Mouse (Mus musculus): ENCODE results near the gene Kctd21. TPM values are rescaled to one million over a fixed set of nuclear protein-coding genes. Genes with fewer than 3 reads are reported as not detected.
A peak's percentile ranks its signal among the peaks of the same experiment; 100 is the strongest.

Kctd21 gene
- polyA plus RNA-seq (2017; shearing (Covaris generic)): under 1 TPM; 0.25 to 0.66 TPM

- ATAC-seq: peak; percentile 92
Measured at GRCm38 (mm10) chr7:97331726-97332666, at the start of gene Kctd21, which contains the start of gene Usp35. Gene Kctd21, plus strand, starts transcription at chr7:97332327. Gene Usp35, minus strand, starts transcription at chr7:97332020.

DNA sequence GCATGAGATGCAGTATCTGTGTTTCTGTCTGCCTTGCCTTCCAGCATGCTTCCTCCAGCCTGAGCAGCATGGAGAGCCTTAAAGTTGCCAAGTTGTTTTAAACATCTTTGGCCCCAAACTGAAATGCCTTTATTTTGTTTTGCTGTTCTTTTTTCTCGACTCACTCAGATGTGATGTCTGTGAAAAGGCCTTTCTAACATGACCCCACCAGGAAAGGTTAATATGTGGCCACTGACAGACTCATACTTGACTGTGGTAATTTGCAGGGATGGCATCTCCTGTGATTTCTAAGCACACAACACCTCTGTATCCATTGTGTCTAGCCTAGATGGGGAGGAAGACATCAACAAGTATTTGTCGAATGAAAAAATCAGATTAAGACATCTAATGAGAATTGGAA is 35.1 kb upstream of the Kctd21 start:
- no peak for ATAC-seq

DNA sequence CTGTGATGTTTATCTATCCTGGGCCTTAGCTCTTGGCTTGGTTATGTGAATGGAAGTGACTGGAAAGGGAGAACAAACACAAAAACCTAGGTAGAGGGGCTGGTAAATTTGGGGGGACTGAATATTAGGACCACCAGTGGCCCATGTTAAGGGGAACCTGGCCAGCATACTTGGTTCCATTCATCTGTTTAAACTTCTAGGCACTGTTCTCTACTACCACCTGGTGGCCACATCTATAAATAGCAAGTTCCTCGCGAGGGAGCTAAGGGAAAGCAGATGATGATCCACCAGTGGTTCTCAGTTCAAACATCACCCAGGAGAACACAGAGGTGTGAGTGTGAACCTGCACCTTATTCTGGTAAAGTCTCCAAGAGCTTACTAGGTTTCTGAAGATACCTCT is 34.7 kb upstream of the Kctd21 start:
- ATAC-seq: peak; percentile 65

GRCm38 (mm10) chr7:97298279-97298678 is 33.8 kb upstream of the Kctd21 start:
- no peak for ATAC-seq

DNA sequence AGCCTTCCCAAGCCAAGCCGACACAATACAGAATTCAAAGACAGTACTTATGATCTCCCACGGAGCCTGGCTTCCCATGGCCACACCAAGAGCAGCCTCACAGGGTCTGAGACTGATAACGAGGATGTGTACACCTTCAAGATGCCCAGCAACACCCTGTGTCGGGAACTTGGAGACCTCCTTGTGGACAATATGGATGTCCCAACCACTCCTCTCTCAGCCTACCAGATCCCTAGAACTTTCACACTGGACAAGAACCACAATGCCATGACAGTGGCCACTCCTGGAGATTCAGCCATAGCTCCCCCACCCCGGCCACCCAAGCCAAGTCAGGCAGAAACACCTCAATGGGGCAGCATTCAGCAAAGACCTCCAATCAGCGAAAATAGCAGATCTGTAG is 33.2 kb upstream of the Kctd21 start:
- ATAC-seq: no peak

GRCm38 (mm10) chr7:97300914-97301313 is 31.2 kb upstream of the Kctd21 start:
- ATAC-seq: no peak

GRCm38 (mm10) chr7:97301321-97301720 is 30.8 kb upstream of the Kctd21 start:
- ATAC-seq: no peak

- ATAC-seq: no peak
Measured at GRCm38 (mm10) chr7:97302261-97302660, 29.9 kb upstream of the Kctd21 start.

DNA sequence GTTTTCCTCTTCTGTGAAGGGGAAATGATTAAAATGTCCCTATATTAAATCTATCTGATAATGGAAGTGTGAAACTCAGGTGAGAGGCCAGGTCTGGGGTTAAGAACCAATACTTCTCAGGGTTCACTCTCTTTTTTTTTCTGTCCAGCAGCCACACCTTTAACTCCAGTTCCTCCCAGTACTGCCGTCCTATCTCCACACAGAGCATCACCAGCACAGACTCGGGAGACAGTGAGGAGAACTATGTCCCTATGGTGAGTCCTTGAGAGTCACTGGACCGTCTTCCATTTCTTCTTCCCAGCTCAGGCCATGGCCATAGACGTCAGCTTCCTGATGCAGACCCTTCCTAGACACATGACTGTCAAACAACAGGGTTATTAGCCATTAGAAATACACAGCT is 29.3 kb upstream of the Kctd21 start:
- no peak for ATAC-seq

DNA sequence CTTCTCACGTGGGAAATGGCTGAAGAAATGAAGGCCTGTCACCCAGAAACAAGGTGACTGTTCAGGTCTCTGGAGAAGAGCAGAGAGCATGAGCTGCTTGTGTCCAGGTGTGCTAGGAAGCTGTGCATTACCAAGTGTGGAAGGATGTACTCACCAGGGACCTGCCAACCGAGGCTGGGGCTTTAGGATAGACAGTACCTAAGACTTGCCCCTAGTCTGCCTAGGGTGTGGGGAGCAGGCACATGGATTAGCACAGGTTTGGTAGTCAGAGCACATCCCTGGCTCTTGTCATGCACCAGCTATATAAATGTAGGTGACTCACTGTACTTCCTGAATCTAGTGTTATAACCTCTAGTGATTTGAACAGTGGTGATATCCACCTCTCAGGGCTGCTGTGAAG is 28.5 kb upstream of the Kctd21 start:
- no peak for ATAC-seq

GRCm38 (mm10) chr7:97304471-97304870 is 27.7 kb upstream of the Kctd21 start:
- no peak for ATAC-seq

- no peak for ATAC-seq
Measured at GRCm38 (mm10) chr7:97305206-97305605, 26.9 kb upstream of the Kctd21 start.

GRCm38 (mm10) chr7:97306813-97307212 is 25.3 kb upstream of the Kctd21 start:
- ATAC-seq: no peak

GRCm38 (mm10) chr7:97307546-97307945 is 24.6 kb upstream of the Kctd21 start:
- ATAC-seq: no peak

- ATAC-seq: no peak
Measured at GRCm38 (mm10) chr7:97309461-97310340, 22.4 kb upstream of the Kctd21 start.

DNA sequence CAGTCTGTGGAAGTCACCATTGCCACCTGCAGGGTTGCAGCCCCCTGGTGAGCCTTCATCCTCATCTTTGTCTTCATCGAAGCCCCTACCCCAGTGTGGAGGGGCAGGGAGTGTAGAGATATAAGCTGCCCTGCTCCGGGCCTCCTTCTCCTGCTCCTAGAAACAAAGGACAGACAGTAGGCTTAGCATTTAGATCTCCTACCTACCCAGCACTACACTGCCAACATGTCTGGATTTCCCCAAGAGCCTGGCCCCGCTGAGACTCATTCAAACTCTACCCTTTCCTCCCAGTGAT is 21.8 kb upstream of the Kctd21 start:
- ATAC-seq: no peak

- ATAC-seq: no peak
Measured at GRCm38 (mm10) chr7:97311620-97312019, 20.5 kb upstream of the Kctd21 start.

DNA sequence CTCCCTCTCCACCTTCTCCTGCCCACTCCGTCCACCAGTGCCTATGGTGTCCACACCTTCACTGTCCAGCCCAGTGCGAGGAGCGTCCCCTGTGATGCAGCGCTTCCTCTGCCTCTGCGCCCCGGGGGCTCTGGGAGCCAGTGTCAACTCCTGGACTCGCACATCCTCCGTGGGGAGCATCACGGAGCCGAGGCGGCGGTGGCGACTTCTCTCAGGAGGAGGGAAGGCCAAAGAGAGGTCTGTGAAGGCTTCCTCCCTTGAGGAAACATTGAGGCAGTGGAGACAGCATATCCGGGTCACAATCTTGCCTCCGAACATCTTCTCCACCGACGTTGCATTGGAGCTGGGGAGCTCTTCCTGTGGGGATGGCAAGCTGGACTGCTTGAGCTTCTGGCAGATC is 19.9 kb upstream of the Kctd21 start:
- ATAC-seq: no peak

GRCm38 (mm10) chr7:97312856-97313255 is 19.3 kb upstream of the Kctd21 start:
- ATAC-seq: no peak

GRCm38 (mm10) chr7:97313364-97313995 is 18.6 kb upstream of the Kctd21 start:
- ATAC-seq: no peak

DNA sequence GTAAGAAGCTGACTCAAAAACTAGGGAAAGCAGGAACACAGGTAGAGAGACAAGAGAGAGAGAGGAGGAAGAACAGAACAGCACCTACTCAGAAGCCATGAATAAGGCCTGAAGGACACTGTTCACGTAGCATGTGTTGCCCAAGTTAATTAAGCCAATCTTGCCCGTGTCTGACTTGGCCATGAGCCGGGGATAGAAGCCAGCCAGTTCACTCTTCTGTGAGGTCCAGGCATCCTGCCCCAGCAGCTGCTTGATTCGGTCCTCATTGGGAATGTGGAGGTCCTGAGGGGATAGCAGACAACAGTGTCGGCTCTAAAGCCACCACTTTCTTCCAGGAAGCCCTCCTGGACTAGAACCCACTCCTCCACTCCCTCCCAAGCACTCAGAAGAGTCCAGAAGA is 17.5 kb upstream of the Kctd21 start:
- no peak for ATAC-seq

GRCm38 (mm10) chr7:97315656-97316055 is 16.5 kb upstream of the Kctd21 start:
- no peak for ATAC-seq

DNA sequence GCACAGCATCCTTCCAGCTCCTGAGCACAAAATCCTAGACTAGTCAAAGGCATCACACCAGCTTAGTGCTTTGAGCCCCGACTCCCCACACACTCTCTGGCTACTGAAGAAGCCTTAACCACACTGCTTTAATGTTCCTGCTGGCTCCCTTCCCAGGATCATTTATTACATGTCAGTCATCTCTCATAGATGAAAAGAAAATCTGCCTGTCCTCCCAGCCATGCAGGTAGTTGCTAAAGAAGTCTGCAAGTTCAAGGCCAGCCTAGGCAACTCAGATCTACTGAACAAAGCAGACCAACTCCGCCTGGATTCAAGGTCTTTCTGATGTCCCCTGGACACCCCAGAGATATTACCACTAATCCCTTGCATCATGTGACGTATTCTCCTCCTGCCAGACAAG is 14.4 kb upstream of the Kctd21 start:
- no peak for ATAC-seq

All from activated CD4-positive, CD25-positive, alpha-beta regulatory T cell, adult 4 months (primary cell).